Mouse (Mus musculus) intestine, embryonic 14.5 days (tissue): ENCODE results near the gene Il3. TPM values are rescaled to one million over a fixed set of nuclear protein-coding genes. Genes with fewer than 3 reads are reported as not detected.

ENCODE experiments used
- ATAC-seq: fragments of 200-750 bp; cut with Nextera tagmentation; replicated peaks from 2 replicates; pipeline ENCODE4 v1.8.0; 2017; ENCODE audit warnings: low read depth, moderate number of reproducible peaks, moderate TSS enrichment, moderate library complexity; ENCODE audit not compliant: low FRiP score, low TSS enrichment
- DNase-seq: peaks from one replicate; pipeline ENCODE4 v3.0.0-alpha.2; 2018; ENCODE audit warnings: low spot score
- H3K27ac ChIP-seq: fragments of 300-500 bp; sonication (generic); 2 replicates; pipeline ENCODE4 v1.5.1; 2014; ENCODE audit warnings: low read depth, mild to moderate bottlenecking, control low read depth
- H3K27me3 ChIP-seq: fragments of 300-500 bp; sonication (generic); replicated peaks from 2 replicates; pipeline ENCODE4 v1.6.1; 2014; ENCODE audit warnings: low read length, control low read depth; ENCODE audit not compliant: control insufficient read depth, insufficient read depth
- H3K36me3 ChIP-seq: fragments of 300-500 bp; sonication (generic); 2 replicates; pipeline ENCODE4 v1.6.1; 2014; ENCODE audit warnings: low read length, control low read depth; ENCODE audit not compliant: control insufficient read depth, insufficient read depth
- H3K4me1 ChIP-seq: fragments of 300-500 bp; sonication (generic); replicated peaks from 2 replicates; pipeline ENCODE4 v1.6.1; 2014; ENCODE audit warnings: low read length, control low read depth, mixed read lengths; ENCODE audit not compliant: control insufficient read depth, insufficient read depth
- H3K4me2 ChIP-seq: fragments of 300-500 bp; sonication (generic); 2 replicates; pipeline ENCODE4 v1.6.1; 2014; ENCODE audit warnings: low read length
- H3K4me3 ChIP-seq: fragments of 300-500 bp; sonication (generic); 2 replicates; pipeline ENCODE4 v1.5.1; 2014; ENCODE audit warnings: low read depth, low read length, control low read depth, mixed read lengths
- H3K9ac ChIP-seq: fragments of 300-500 bp; sonication (generic); 2 replicates; pipeline ENCODE4 v1.6.1; 2014; ENCODE audit warnings: mild to moderate bottlenecking, low read length
- H3K9me3 ChIP-seq: fragments of 300-500 bp; sonication (generic); 2 replicates; pipeline ENCODE4 v1.6.1; 2016; ENCODE audit warnings: low read length, control low read depth; ENCODE audit not compliant: control insufficient read depth
- WGBS: fragments of 180-500 bp; shearing (Covaris S2); extraction: QIAGEN DNeasy Blood & Tissue Kit; methylation state at CpG from one replicate; pipeline ENCODE4 v1.1.7; 2014; 5-methylcytosine and 5-hydroxymethylcytosine counted together
- polyA plus RNA-seq: library from polyadenylated mRNA; unstranded; fragments of >200 nt; fragmentation: Nextera tagmentation; extraction: Ambion mirVana; gene quantifications from 2 replicates; pipeline ENCODE4 v1.2.1, GENCODE M21; 2014

Gene Il3
- polyA plus RNA-seq, 1 experiment from 2014 or later = not detected

GRCm38 (mm10) chr11:54296734-54297133 is 29.7 kb upstream of the Il3 start:
- ATAC-seq = no peak
- Histone ChIP-seq H3K27ac (no peak overlapping the region), H3K4me3 (no peak overlapping the region), H3K4me1 (no peaks in the 10 kb centered on the region), H3K36me3 (no peaks in the 10 kb centered on the region), H3K9ac (no peak overlapping the region), H3K27me3 (no peaks in the 10 kb centered on the region), H3K4me2 (no peak overlapping the region), H3K9me3 (0 out of 2 replicates have a peak, but pooled peaks cover 2% of the 10 kb centered on the region)
- DNase-seq = no peak
- WGBS = 83% methylated on average over 1 of the region's 1 CpGs

- Histone ChIP-seq H3K9ac (no peak overlapping the region), H3K9me3 (0 out of 2 replicates have a peak, but pooled peaks cover 2% of the 10 kb centered on the region), H3K4me3 (no peak overlapping the region), H3K27me3 (no peaks in the 10 kb centered on the region), H3K27ac (no peak overlapping the region), H3K36me3 (no peaks in the 10 kb centered on the region), H3K4me2 (no peak overlapping the region), H3K4me1 (no peaks in the 10 kb centered on the region)
- DNase-seq (no peak), ATAC-seq (no peak)
- 83% methylated on average over 4 of the region's 4 CpGs for WGBS
Observed at GRCm38 (mm10) chr11:54295971-54296370, 28.9 kb upstream of the Il3 start.

GRCm38 (mm10) chr11:54293980-54294807 is 27.1 kb upstream of the Il3 start:
- H3K9me3 ChIP-seq = 0 out of 2 replicates have a peak, but pooled peaks cover 2% of the 10 kb centered on the region
- H3K4me2 ChIP-seq = no peak overlapping the region
- no peaks in the 10 kb centered on the region for H3K4me1 ChIP-seq
- no peak overlapping the region for H3K9ac ChIP-seq
- 54% methylated on average over 12 of the region's 12 CpGs for WGBS
- no peak overlapping the region for H3K4me3 ChIP-seq
- ATAC-seq (no peak), DNase-seq (no peak)
- no peaks in the 10 kb centered on the region for H3K27me3 ChIP-seq
- no peak overlapping the region for H3K27ac ChIP-seq
- no peaks in the 10 kb centered on the region for H3K36me3 ChIP-seq

- ATAC-seq (no peak), DNase-seq (no peak)
- WGBS = 86% methylated on average over 2 of the region's 2 CpGs
- Histone ChIP-seq H3K9me3 (no peaks in the 10 kb centered on the region), H3K4me3 (no peak overlapping the region), H3K9ac (no peak overlapping the region), H3K4me1 (no peaks in the 10 kb centered on the region), H3K27ac (no peak overlapping the region), H3K4me2 (no peak overlapping the region), H3K36me3 (no peaks in the 10 kb centered on the region), H3K27me3 (no peaks in the 10 kb centered on the region)
Observed at GRCm38 (mm10) chr11:54292163-54292562, 25.1 kb upstream of the Il3 start.

GRCm38 (mm10) chr11:54287821-54288453 is 20.9 kb upstream of the Il3 start:
- Histone ChIP-seq H3K9me3 (no peaks in the 10 kb centered on the region), H3K4me3 (no peak overlapping the region), H3K27me3 (no peaks in the 10 kb centered on the region), H3K36me3 (no peaks in the 10 kb centered on the region), H3K4me1 (no peaks in the 10 kb centered on the region), H3K4me2 (no peak overlapping the region), H3K27ac (no peak overlapping the region), H3K9ac (no peak overlapping the region)
- ATAC-seq = no peak
- 80% methylated on average over 8 of the region's 8 CpGs for WGBS
- no peak for DNase-seq

GRCm38 (mm10) chr11:54271437-54271949 is 4.4 kb upstream of the Il3 start:
- no peaks in the 10 kb centered on the region for H3K9me3 ChIP-seq
- WGBS = 80% methylated on average over 5 of the region's 5 CpGs
- H3K4me3 ChIP-seq = no peak overlapping the region

GRCm38 (mm10) chr11:54269191-54269896 is 2.3 kb upstream of the Il3 start:
- no peak overlapping the region for H3K4me3 ChIP-seq
- DNase-seq (no peak), ATAC-seq (no peak)
- no peaks in the 10 kb centered on the region for H3K36me3 ChIP-seq
- WGBS = 81% methylated on average over 3 of the region's 3 CpGs
- no peaks in the 10 kb centered on the region for H3K4me1 ChIP-seq
- H3K9me3 ChIP-seq = no peaks in the 10 kb centered on the region
- no peaks in the 10 kb centered on the region for H3K27me3 ChIP-seq
- no peak overlapping the region for H3K27ac ChIP-seq
- H3K9ac ChIP-seq = no peak overlapping the region
- no peak overlapping the region for H3K4me2 ChIP-seq

More at GRCm38 (mm10) chr11:54271437-54271949, 4.4 kb upstream of the Il3 start:
- Histone ChIP-seq H3K4me2 (no peak overlapping the region), H3K27ac (no peak overlapping the region), H3K9ac (no peak overlapping the region), H3K27me3 (no peaks in the 10 kb centered on the region), H3K4me1 (no peaks in the 10 kb centered on the region), H3K36me3 (no peaks in the 10 kb centered on the region)
- DNase-seq = no peak
- no peak for ATAC-seq

GRCm38 (mm10) chr11:54264542-54264941 is 2.5 kb downstream of the Il3 start:
- Histone ChIP-seq H3K36me3 (no peaks in the 10 kb centered on the region), H3K9ac (no peak overlapping the region), H3K4me2 (no peak overlapping the region), H3K27ac (no peak overlapping the region), H3K9me3 (no peaks in the 10 kb centered on the region), H3K4me3 (no peak overlapping the region), H3K4me1 (no peaks in the 10 kb centered on the region), H3K27me3 (no peaks in the 10 kb centered on the region)
- DNase-seq (peak; percentile 62), ATAC-seq (no peak)
- WGBS = 43% methylated on average over 2 of the region's 2 CpGs
